Mouse (Mus musculus) embryo, embryonic 11.5 days (tissue): ENCODE data around the gene Pfn4.
"Not testable (repeated sequence)": the region's sequence is repeated elsewhere in the genome, so short reads cannot be mapped to it uniquely, and the experiment has no call there.

Experiments used
- DNase-seq: peaks from one replicate; pipeline ENCODE4 v3.0.0-alpha.2; 2012; ENCODE audit warnings: low read depth, low spot score

The Pfn4 gene

DNA sequence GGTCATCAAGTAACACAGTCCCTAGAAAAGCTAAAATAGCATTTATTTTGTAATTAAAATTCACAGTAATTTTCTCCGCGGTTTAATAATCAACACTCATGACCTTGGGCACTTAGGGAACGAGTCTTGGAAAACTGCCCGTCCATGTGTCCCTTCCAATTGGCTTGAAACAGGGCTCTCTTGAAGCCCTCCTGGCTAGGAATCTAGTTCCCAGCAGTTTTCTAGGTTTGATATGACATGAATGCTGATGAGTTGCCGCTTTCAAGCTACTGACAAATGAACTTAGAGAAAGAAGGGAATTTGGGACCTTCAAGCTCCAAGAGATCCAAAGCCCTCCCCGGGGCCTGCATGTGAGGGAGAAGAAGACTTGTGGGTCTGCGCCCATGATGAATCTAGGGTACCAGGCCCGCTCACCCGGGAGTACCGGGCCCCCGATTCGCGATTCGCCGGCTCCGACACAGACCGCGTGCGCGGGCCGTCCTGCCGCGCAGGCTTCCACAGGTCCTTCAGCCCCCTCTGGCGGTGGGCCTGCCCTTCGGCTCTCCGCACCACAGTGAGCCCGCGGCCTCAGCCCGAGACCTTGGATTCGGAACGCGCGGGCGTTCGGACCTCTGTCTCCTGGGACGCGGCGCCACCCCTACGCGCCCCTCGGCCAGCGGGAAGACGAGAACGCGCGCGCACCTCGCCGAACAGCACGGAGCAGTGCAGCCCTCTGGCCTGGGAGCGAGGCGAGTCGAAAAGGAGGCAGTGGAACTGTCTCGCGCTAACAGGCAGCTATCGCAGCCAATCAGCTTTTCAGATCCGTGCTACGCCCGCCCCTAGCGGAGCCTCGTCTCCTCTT is at the start of gene Pfn4, which contains the start of gene Fam228b:
TSS of gene Pfn4 (plus strand) at position 531 of the 841 bp plus-strand sequence.
TSS of gene Fam228b (minus strand) at position 776 of the 841 bp plus-strand sequence.
- peak; percentile 88 for DNase-seq

GRCm38 (mm10) chr12:4719066-4719761 is 49.6 kb upstream of the Pfn4 start:
- no peak for DNase-seq

DNA sequence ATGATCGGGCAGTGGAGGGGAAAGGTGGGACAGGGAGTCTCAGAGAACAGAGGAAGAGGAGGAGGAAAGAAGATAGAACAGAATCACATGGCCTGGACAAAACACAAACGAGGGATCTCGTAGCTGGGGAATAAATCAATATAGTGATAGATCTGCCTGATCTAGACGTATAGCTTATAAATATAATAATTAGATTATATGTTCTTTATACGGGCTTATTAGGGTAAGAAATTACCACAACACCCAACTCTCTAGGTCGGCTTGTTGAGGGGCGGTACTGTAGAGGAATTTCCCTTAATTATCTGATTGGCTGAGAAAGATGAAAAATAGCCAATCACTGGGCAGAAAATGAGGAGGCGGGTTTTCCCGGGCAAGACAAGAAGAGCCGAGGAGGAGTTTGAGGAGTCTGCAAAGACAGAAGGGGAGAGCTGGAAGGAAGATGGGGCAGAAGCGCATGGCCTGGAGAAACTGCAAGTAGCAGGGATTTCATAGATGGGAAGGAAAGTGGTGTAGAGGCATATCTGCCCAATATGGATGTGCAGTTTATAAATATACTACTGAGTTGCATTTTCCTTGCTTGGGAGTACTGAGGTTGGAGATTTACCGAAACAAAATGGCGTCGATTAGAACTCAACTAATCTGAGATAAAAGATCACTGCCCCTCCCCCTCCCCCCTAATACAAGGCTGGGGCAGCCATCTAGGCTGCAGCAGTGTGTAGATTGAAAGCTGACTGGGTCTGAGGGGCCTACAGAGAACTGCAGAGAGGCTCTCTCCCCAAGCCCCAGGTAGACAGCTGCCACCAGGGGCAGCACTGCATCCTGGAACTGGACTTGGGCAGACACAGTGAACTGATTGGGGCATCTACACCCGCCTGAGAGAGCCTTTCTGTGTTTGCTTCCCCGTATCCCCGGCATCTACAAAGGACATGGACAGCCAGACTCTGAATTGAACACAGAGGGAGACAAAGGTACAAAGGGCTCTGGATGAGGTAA is 48.8 kb upstream of the Pfn4 start:
- no peak for DNase-seq

DNA sequence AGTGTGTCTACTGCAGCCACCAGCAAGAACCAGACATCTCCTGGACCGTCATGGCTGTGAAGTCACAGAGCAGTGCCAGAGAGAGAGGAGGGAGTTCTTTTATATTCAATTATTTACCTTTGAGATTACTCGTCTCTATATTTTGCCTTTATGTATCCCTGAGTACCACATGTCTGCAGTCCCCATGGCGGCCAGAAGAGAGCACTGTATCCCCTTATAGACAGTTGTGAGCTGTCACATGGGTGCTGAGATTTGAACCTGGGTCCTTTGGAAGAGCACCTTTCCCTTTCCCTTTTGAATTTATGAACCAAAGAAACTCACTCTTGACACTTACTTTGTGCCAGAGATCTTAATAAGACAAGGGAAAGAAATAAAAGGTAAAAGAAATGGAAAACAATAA is 39.7 kb upstream of the Pfn4 start:
- no peak for DNase-seq

- no peak for DNase-seq
Measured at GRCm38 (mm10) chr12:4731629-4732028, 37.2 kb upstream of the Pfn4 start.

- no peak for DNase-seq
Measured at GRCm38 (mm10) chr12:4732332-4732731, 36.5 kb upstream of the Pfn4 start.

GRCm38 (mm10) chr12:4738031-4738576 is 30.7 kb upstream of the Pfn4 start, which contains the start of gene Fam228a:
Gene Fam228a, minus strand, starts transcription at chr12:4738430.
- DNase-seq = no peak

DNA sequence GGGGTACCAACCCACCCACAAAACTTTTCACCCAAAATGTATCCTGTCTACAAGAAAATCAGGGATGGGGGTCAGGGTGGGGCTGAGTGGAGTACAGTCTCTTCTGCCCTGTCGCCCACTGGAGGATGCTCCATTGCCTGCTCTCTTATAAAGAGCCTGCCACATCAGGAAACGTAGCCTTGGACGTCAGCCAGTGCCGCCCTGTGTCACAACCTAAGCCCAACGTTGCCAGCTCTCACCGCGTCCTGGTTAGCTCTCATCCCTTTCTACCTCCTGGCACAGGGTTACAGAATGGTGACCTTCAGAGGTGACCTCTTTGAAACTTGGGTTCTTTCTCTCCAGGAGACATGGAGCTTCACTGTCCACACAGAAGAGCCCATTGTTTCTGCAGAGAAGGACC is 28.0 kb upstream of the Pfn4 start:
- DNase-seq = no peak

DNA sequence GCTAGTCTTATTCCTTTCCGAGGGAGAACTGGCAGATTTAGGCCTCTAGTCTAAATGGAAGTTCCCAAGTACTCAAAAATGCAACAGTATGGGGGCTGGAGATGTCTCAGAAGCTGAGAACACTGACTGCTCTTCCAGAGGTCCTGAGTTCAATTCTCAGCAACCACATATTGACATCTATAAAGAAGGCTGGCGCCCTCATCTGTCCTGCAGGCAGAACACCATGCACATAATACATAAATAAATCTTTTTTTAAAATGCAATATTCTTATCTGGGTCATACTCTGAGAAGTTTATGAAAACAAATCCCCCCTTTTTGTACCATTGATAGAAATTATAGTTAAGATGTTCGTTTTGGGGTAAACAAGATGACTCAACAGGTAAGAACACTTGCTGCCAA is 26.6 kb upstream of the Pfn4 start:
- DNase-seq = no peak

DNA sequence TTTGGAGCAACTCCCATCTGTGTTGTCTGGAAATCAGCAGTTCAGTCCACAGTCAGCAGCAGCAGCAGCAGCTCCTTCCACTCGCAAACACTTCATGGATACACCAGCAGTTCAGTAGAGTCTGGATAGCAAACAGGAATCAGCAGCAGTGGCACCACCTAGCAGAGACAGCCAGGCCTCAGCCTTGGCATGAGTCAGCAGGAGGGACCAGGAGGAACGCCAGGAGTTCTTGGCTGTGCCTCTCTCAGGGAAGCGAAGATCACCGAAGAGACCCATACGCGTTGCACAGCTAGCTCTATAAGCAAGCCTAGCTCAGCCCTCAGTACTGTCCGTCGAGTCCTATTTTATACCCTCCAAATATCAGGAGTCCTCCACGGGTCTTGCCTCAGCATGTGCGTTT is 24.3 kb upstream of the Pfn4 start:
- DNase-seq = no peak

DNA sequence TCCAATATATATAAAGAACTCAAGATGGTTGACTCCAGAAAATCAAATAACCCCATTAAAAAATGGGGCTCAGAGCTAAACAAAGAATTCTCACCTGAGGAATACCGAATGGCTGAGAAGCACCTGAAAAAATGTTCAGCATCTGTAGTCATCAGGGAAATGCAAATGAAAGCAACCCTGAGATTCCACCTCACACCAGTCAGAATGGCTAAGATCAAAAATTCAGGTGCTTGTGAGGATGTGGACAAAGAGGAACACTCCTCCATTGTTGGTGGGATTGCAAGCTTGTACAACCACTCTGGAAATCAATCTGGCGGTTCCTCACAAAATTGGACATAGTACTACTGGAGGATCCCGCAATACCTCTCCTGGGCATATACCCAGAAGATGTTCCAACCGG is 14.4 kb upstream of the Pfn4 start:
- not testable (repeated sequence) for DNase-seq

- DNase-seq = no peak
Measured at GRCm38 (mm10) chr12:4757060-4757459, 11.8 kb upstream of the Pfn4 start.

- no peak for DNase-seq
Measured at GRCm38 (mm10) chr12:4769333-4769723, 506 bp downstream of the Pfn4 start.

DNA sequence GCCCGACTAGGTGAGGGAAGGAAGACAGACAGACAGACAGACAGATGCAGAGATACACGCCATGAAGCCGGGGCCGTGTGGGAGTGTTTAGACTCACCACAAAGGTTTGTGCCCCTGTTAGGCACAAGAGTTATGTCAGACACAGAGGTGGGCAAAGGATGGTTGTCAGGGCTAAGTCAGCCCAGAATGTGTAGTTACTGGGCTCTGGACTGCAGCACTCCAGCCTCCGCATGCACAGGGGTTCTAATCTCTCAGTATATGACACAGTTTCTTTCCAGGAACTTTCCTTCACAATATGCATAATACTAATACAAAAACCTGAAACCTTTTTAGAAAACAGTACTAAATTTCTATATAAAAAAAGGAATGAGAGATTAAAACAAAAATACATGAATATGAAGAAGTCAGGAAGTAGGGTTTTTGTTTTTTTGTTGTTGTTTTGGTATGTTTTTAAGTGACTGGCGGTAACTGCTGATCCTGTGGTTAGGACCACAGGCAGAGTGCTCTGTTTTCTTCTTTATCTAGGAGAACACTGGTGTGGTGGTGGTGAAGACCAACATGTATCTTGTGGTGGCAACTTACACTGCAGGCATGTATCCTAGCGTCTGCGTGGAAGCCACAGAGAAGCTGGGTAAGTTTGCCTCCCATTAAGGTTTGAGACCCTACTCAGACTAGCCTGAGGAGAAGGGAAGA is 6.2 kb downstream of the Pfn4 start:
- no peak for DNase-seq

- no peak for DNase-seq
Measured at GRCm38 (mm10) chr12:4775588-4775949, 6.7 kb downstream of the Pfn4 start.

- no peak for DNase-seq
Measured at GRCm38 (mm10) chr12:4777734-4778133, 8.9 kb downstream of the Pfn4 start.

DNA sequence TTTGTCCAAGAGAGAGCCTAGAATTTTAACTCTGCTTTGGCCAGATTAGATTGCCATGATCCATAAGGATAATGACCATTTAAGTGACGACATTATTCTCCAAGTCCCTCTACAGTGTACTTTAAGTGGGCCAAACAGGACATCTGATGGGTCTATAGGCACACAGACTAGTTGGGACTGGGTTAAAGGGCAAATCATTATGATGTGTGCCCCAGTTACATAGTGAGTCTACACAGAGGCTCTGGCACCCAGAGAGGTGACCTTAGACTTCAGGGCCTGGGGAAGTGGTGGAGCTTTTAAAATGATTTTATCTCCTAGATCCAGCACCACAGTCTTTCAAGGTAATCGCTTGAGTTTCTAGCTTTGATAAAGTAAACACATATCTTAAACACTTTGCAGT is 11.4 kb downstream of the Pfn4 start:
- no peak for DNase-seq

- no peak for DNase-seq
Measured at GRCm38 (mm10) chr12:4781270-4781669, 12.4 kb downstream of the Pfn4 start.

DNA sequence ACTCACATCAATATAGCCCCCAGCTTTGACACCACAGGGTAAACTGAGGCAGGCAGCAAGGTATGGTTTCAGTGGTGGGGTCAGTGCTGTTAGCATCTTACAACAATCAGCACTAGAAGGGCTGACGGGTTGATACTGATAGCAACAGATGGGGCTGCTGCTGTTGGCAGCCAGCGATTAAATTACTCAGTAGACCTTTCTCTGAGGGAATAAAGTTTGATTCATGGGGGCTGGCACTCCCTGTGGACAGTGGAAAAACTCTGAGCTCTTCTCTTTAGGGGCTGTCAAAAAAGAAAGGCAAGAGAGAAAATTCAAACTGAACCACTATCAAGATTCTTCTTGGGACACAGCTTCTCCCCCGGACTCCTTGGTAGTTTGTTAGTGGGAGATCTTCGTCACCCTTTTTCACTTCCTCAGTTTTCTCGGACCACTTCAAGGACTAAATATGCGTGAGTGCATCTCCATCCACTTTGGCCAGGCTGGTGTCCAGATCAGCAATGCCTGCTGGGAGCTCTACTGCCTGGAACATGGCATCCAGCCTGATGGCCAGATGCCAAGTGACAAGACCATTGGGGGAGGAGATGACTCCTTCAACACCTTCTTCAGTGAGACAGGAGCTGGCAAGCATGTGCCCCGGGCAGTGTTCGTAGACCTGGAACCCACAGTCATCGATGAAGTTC is 13.0 kb downstream of the Pfn4 start:
- not testable (repeated sequence) for DNase-seq

GRCm38 (mm10) chr12:4783598-4783997 is 14.8 kb downstream of the Pfn4 start:
- DNase-seq = no peak
